Mouse (Mus musculus) megakaryocyte, embryonic 14.5 days (primary cell): ENCODE results near the gene Zdhhc24.

Source experiments
- FLI1 ChIP-seq: IDR thresholded peaks from 2 replicates; pipeline ENCODE4 v1.6.1; 2012; ENCODE audit warnings: low read length, inconsistent platforms, mixed read lengths
- GATA1 ChIP-seq: IDR thresholded peaks from 3 replicates; pipeline ENCODE4 v1.6.1; 2012; ENCODE audit warnings: mixed read lengths, low read length, inconsistent platforms, borderline replicate concordance

- no peak for TF ChIP-seq GATA1
- no peak for TF ChIP-seq FLI1
These were observed 46.8 kb downstream of the Zdhhc24 start for GRCm38 (mm10) chr19:4925121-4925860.
